Comparison of ENCODE assay signal across 8 mouse cellular contexts in genomic region chr8:69881261-69881865, GRCm38 (mm10). TPM values are rescaled to one million over a fixed set of nuclear protein-coding genes. Genes with fewer than 3 reads are reported as not detected.
DNase-seq lines count a peak whose midpoint lies in the region; ATAC-seq and TF ChIP-seq lines count a peak whose summit lies in the region.

No protein-coding gene starts in this region.

- peak overlapping the region; percentile 35 for H3K4me3 ChIP-seq in left cerebral cortex, adult 2 months
- H3K4me3 ChIP-seq in embryonic facial prominence, embryonic 15.5 days (replicated peaks) = peak overlapping the region; percentile 44
- H3K4me3 ChIP-seq in intestine, embryonic 15.5 days (replicated peaks) = peak overlapping the region; percentile 41
- peak overlapping the region; percentile 34 for H3K4me3 ChIP-seq in neural tube, embryonic 12.5 days

- no peak for DNase-seq in left cerebral cortex, adult 2 months (ENCODE audit: extremely low spot score in 1 of 2, low spot score in 2 of 2)
- DNase-seq in left cerebral cortex, adult 9 months (ENCODE audit: low spot score in 2 of 2) = no peak
- no peak for DNase-seq in left cerebral cortex, postnatal 36 days (ENCODE audit: low spot score in 2 of 2)
- no peak for DNase-seq in heart, adult 18-20 months

- ATAC-seq in embryonic facial prominence, embryonic 15.5 days (ENCODE audit: insufficient number of reproducible peaks, low FRiP score, low TSS enrichment, low read depth) = no peak
- no peak for ATAC-seq in intestine, embryonic 15.5 days
- ATAC-seq in neural tube, embryonic 12.5 days (ENCODE audit: low FRiP score, low read depth) = no peak
- ATAC-seq in frontal cortex, adult (ENCODE audit: low TSS enrichment) = no peak

- no peaks in the 10 kb centered on the region for H3K9me3 ChIP-seq in embryonic facial prominence, embryonic 15.5 days (replicated peaks)
- no peaks in the 10 kb centered on the region for H3K9me3 ChIP-seq in intestine, embryonic 15.5 days
- no peaks in the 10 kb centered on the region for H3K9me3 ChIP-seq in neural tube, embryonic 12.5 days

- 20% methylated on average over 79 of the region's 79 CpGs for WGBS in embryonic facial prominence, embryonic 15.5 days
- WGBS in intestine, embryonic 15.5 days = 17% methylated on average over 79 of the region's 79 CpGs
- WGBS in neural tube, embryonic 12.5 days = 21% methylated on average over 79 of the region's 79 CpGs

- no peak overlapping the region for H3K27ac ChIP-seq in left cerebral cortex, adult 2 months
- H3K27ac ChIP-seq in embryonic facial prominence, embryonic 15.5 days (replicated peaks) = no peak overlapping the region
- no peak overlapping the region for H3K27ac ChIP-seq in intestine, embryonic 15.5 days
- H3K27ac ChIP-seq in neural tube, embryonic 12.5 days = no peak overlapping the region

- H3K4me1 ChIP-seq in embryonic facial prominence, embryonic 15.5 days = peaks cover 24% of the 10 kb centered on the region
- peaks cover 23% of the 10 kb centered on the region for H3K4me1 ChIP-seq in intestine, embryonic 15.5 days (replicated peaks)
- H3K4me1 ChIP-seq in neural tube, embryonic 12.5 days = peaks cover 16% of the 10 kb centered on the region

- H3K9ac ChIP-seq in embryonic facial prominence, embryonic 15.5 days = no peak overlapping the region
- H3K9ac ChIP-seq in intestine, embryonic 15.5 days = no peak overlapping the region
- peak overlapping the region; percentile 40 for H3K9ac ChIP-seq in neural tube, embryonic 12.5 days

- intact Hi-C loops in left cerebral cortex, adult 2 months (cut with DNase I) = no loop called here
- intact Hi-C loops in left cerebral cortex, postnatal 36 days (cut with DNase I) = no loop called here

- peak overlapping the region; percentile 65 for H3K4me2 ChIP-seq in embryonic facial prominence, embryonic 15.5 days (replicated peaks)
- H3K4me2 ChIP-seq in intestine, embryonic 15.5 days (replicated peaks) = peak overlapping the region; percentile 75
- H3K4me2 ChIP-seq in neural tube, embryonic 12.5 days (replicated peaks) = peak overlapping the region; percentile 56

- H3K36me3 ChIP-seq in embryonic facial prominence, embryonic 15.5 days = no peaks in the 10 kb centered on the region
- H3K36me3 ChIP-seq in intestine, embryonic 15.5 days = no peaks in the 10 kb centered on the region
- H3K36me3 ChIP-seq in neural tube, embryonic 12.5 days = no peaks in the 10 kb centered on the region

- H3K27me3 ChIP-seq in embryonic facial prominence, embryonic 15.5 days = peaks cover 90% of the 10 kb centered on the region
- H3K27me3 ChIP-seq in intestine, embryonic 15.5 days (replicated peaks) = peaks cover 82% of the 10 kb centered on the region
- peaks cover 79% of the 10 kb centered on the region for H3K27me3 ChIP-seq in neural tube, embryonic 12.5 days (replicated peaks)

- TF ChIP-seq CTCF in left cerebral cortex, adult 2 months (IDR thresholded peaks at IDR 0.05) = no peak

RNA-seq across cellular contexts. Expression of gene Cilp2, which starts 6.1 kb away (rescaled TPM):
- total RNA-seq in left cerebral cortex, adult 2 months (2021) = under 1 TPM; 0.63 to 0.91 TPM
- polyA plus RNA-seq in embryonic facial prominence, embryonic 15.5 days (2015; fragmentation: Nextera tagmentation; extraction: Ambion mirVana) = 1.1 and 1.2 TPM in 2 replicates
- polyA plus RNA-seq in intestine, embryonic 15.5 days (2015; fragmentation: Nextera tagmentation; extraction: Ambion mirVana) = 0.48 and 0.65 TPM in 2 replicates
- 1.4 TPM in 2 replicates for polyA plus RNA-seq in neural tube, embryonic 12.5 days (2016; fragmentation: Nextera tagmentation; extraction: Ambion mirVana)
- total RNA-seq in left cerebral cortex, postnatal 36 days (2021) = 1 to 10 TPM in 1 of 2 experiments, under 1 TPM in 1; 0.91 to 1.0 TPM
- total RNA-seq in heart, adult 18-20 months (2021) = 1 to 10 TPM; 1.2 to 1.4 TPM

RNA-seq across cellular contexts. Expression of gene Tssk6, which starts 20.6 kb away (rescaled TPM):
- total RNA-seq in left cerebral cortex, adult 2 months (2021) = under 1 TPM in 1 of 2 experiments, not detected in 1; 0.25 TPM
- 3.6 and 4.0 TPM in 2 replicates for polyA plus RNA-seq in embryonic facial prominence, embryonic 15.5 days (2015; fragmentation: Nextera tagmentation; extraction: Ambion mirVana)
- polyA plus RNA-seq in intestine, embryonic 15.5 days (2015; fragmentation: Nextera tagmentation; extraction: Ambion mirVana) = 2.8 and 3.4 TPM in 2 replicates
- 4.1 and 4.3 TPM in 2 replicates for polyA plus RNA-seq in neural tube, embryonic 12.5 days (2016; fragmentation: Nextera tagmentation; extraction: Ambion mirVana)
- total RNA-seq in left cerebral cortex, postnatal 36 days (2021) = under 1 TPM in 1 of 2 experiments, not detected in 1; 0.32 TPM
- total RNA-seq in heart, adult 18-20 months (2021) = under 1 TPM in 1 of 2 experiments, not detected in 1; 0.25 TPM

RNA-seq across cellular contexts. Expression of gene Ndufa13, which starts 21.0 kb away (rescaled TPM):
- total RNA-seq in left cerebral cortex, adult 2 months (2021) = 100 to 1,000 TPM; 145 to 146 TPM
- 178 and 188 TPM in 2 replicates for polyA plus RNA-seq in embryonic facial prominence, embryonic 15.5 days (2015; fragmentation: Nextera tagmentation; extraction: Ambion mirVana)
- polyA plus RNA-seq in intestine, embryonic 15.5 days (2015; fragmentation: Nextera tagmentation; extraction: Ambion mirVana) = 212 and 213 TPM in 2 replicates
- 162 and 171 TPM in 2 replicates for polyA plus RNA-seq in neural tube, embryonic 12.5 days (2016; fragmentation: Nextera tagmentation; extraction: Ambion mirVana)
- total RNA-seq in left cerebral cortex, postnatal 36 days (2021) = 100 to 1,000 TPM; 144 to 161 TPM
- 100 to 1,000 TPM; 455 to 494 TPM for total RNA-seq in heart, adult 18-20 months (2021)

RNA-seq across cellular contexts. Expression of gene Yjefn3, which starts 21.1 kb away (rescaled TPM):
- 10 to 100 TPM; 25.8 to 30.7 TPM for total RNA-seq in left cerebral cortex, adult 2 months (2021)
- 4.0 and 5.3 TPM in 2 replicates for polyA plus RNA-seq in embryonic facial prominence, embryonic 15.5 days (2015; fragmentation: Nextera tagmentation; extraction: Ambion mirVana)
- polyA plus RNA-seq in intestine, embryonic 15.5 days (2015; fragmentation: Nextera tagmentation; extraction: Ambion mirVana) = 3.9 and 4.2 TPM in 2 replicates
- polyA plus RNA-seq in neural tube, embryonic 12.5 days (2016; fragmentation: Nextera tagmentation; extraction: Ambion mirVana) = 8.4 and 9.8 TPM in 2 replicates
- total RNA-seq in left cerebral cortex, postnatal 36 days (2021) = 10 to 100 TPM; 23.7 to 31.3 TPM
- total RNA-seq in heart, adult 18-20 months (2021) = 10 to 100 TPM; 13.7 to 14.2 TPM

RNA-seq across cellular contexts. Expression of gene Pbx4, which starts 49.1 kb away (rescaled TPM):
- 10 to 100 TPM; 18.5 to 20.7 TPM for total RNA-seq in left cerebral cortex, adult 2 months (2021)
- polyA plus RNA-seq in embryonic facial prominence, embryonic 15.5 days (2015; fragmentation: Nextera tagmentation; extraction: Ambion mirVana) = 9.6 and 19.4 TPM in 2 replicates
- 3.5 and 3.9 TPM in 2 replicates for polyA plus RNA-seq in intestine, embryonic 15.5 days (2015; fragmentation: Nextera tagmentation; extraction: Ambion mirVana)
- 41.6 and 46.8 TPM in 2 replicates for polyA plus RNA-seq in neural tube, embryonic 12.5 days (2016; fragmentation: Nextera tagmentation; extraction: Ambion mirVana)
- 10 to 100 TPM; 19.2 to 20.8 TPM for total RNA-seq in left cerebral cortex, postnatal 36 days (2021)
- total RNA-seq in heart, adult 18-20 months (2021) = not detected
